Mouse (Mus musculus): ENCODE measurements around the gene Il1f6.
"Not testable (repeated sequence)": the region's sequence is repeated elsewhere in the genome, so short reads cannot be mapped to it uniquely, and the experiment has no call there.

GRCm38 (mm10) chr2:24181683-24182331 is 33.4 kb upstream of the Il1f6 start:
- not testable (repeated sequence) for TF ChIP-seq EP300 (optimal IDR thresholded peaks at IDR 0.05)
- peak; percentile 73 for TF ChIP-seq CTCF (IDR thresholded peaks at IDR 0.05; ENCODE audit: low read depth)
